Mouse (Mus musculus): ENCODE data around the gene Frmd6.

- TF ChIP-seq POLR2A (IDR thresholded peaks at IDR 0.05; ENCODE audit: borderline replicate concordance, low read depth, low read length) = no peak
- no peak for TF ChIP-seq CTCF (IDR thresholded peaks at IDR 0.05; ENCODE audit: low read depth, low read length)
These were observed 1.2 kb downstream of the Frmd6 start for GRCm38 (mm10) chr12:70826318-70827072.

All from bone marrow macrophage, adult 2 months (primary cell).